Mouse (Mus musculus) activated CD4-positive, CD25-positive, alpha-beta regulatory T cell, adult 9 weeks (primary cell): ENCODE measurements around the gene Lcn2. TPM values are rescaled to one million over a fixed set of nuclear protein-coding genes. Genes with fewer than 3 reads are reported as not detected.

Experiments
- polyA plus RNA-seq: library from polyadenylated mRNA; unstranded; fragments of 100-300 nt; shearing (Covaris generic); gene quantifications from one replicate; pipeline ENCODE4 v1.2.1, GENCODE M21; 2017

Gene Lcn2
- polyA plus RNA-seq, result not detected

DNA sequence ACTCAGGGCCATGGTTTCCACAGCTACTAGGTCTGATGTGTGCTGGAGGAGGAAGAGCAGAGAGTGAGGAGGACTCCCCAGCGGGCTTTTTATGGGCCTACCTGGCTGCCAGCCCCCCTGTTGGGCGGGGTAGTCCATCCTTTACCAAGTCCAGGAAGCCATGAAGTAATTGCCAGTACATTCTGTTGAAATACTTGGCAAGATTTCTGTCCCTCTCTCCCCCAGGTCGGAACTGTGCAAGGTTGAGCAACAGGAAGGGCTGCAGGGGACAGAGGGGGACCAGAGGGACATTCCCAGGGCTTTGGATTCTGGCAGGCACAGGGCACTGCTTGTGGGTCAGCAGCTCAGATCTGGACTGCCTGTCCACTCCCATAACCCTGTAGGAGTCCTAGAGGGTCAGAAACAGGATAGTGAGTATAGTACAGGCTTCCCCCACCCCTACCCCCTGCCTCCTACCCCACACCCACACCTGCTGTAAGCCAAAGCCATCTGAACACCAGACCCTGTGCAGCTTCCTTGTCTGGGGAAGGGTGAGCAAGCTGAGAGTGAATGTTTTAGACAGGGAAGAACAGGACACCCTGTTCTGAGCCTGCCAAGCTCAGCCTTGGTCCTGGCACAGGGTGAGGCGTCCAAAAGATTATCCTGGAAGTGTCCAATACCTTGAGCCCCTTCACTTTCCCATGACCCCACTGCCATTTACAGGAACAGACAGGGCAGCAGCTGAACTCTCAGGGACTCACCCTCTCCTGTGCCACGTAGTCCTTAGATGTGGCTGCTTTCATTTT, at the start of gene Lcn2:
TSS of gene Lcn2 (minus strand) at position 547 of the 785 bp plus-strand sequence.

DNA sequence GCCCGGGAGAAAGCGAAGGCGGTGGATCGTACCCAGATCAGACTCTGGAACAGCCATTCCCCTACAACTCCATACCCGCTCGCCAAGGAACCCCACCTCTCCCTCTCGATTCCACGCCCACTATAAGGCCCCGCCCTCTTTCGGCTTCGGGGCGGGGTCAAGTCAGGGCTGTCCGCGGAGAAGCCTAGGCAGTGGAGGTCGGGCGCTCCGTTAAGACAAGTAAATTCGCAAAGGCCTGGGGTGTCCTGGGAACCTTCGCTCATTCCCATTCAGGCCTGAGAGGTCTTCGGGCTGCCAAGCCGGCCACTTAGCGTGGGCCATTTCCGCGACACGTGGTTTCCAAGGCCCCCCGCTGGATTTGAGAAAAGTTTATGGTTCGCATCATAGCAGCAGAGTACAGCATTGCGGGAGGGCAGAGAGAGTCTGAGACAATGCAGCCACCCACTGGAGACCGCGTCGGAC, 7.5 kb upstream of the Lcn2 start, which contains the start of gene Ptges2:
TSS of gene Ptges2 (plus strand) at position 413 of the 462 bp plus-strand sequence.

GRCm38 (mm10) chr2:32381775-32382223, 6.3 kb downstream of the Lcn2 start, which contains the start of gene 1110008P14Rik:
Gene 1110008P14Rik, minus strand, starts transcription at chr2:32381938.

DNA sequence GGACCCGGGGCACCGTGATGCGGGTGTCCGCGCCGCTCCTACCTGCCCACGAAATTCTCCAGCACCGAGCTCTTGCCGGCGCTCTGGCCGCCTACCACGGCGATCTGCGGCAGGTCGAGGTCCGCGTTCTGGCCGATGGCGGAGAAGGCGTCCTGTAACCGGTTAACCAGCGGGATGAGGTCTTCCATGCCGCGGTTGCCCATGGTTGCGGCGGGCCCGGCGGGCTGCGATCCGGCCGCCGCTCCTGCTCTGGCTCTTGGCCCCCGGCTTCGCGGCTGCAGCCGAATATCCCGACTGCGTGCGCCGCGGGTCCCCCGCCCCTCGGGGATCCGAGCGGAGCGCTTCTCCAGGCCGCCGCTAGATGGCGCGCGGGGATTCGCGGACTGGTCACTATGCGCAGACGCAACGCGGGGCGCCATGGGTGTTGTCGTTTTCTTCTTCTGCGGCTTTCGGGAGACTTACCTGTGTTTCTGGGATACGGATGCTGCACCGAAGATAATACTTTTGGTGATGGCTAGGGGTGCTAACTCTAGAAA, 35.0 kb downstream of the Lcn2 start, which contains the start of gene Dnm1:
TSS of gene Dnm1 (minus strand) at position 332 of the 536 bp plus-strand sequence.

DNA sequence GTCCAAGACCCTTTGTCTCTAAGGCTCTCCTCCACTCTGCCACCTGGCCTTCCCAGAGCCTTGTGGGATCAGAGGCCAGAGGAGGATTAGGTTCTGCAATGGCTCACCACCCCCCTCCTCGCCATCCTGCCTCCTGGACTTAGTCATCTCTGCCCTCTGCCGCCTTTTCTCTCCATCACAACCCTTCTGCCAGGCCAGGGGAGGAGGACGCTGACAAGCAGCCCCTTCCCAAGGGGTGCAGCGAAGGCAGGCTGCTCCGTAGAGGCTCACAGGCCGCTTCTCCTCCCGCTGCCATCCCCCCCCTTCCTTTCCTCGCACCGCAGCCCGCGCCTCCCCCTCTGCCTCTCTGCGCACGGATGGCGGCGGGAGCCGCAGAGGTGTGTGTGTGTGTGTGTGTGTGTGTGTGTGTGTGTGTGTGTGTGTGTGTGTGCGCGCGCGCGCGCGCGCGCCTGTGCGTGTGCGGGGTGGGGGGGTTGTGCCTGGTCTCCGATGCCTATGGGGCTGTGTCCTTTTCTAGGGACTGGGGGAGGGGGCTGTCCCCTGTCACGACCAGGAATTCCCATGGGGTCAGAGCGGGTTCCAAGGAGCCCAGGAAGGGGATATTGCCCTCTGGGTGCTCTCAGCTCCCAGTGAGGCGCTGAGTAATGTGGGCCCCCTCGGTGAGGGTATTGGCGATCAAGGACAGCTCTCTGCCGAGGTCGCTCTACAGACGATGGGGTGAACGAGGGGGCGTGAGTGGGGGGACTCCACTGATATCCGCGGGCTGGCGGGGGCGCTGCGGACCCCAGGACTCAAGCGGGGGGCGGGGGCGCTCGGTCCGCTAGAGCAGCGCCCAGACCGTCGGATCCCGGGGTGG, 35.7 kb downstream of the Lcn2 start, which contains the start of gene Ciz1:
TSS of gene Ciz1 (plus strand) at position 177 of the 856 bp plus-strand sequence.

Other genes starting within 250 kb of the Lcn2 start
- 17.2 TPM for gene Prrc2b, start 237.2 kb downstream of the Lcn2 start, polyA plus RNA-seq
- 11.7 TPM for gene Pomt1, start 151.7 kb downstream of the Lcn2 start, polyA plus RNA-seq
- gene Uck1, start 128.1 kb downstream of the Lcn2 start, polyA plus RNA-seq, result 90.7 TPM
- gene Golga2, start 100.9 kb downstream of the Lcn2 start, polyA plus RNA-seq, result 45.3 TPM
- gene Swi5, start 100.2 kb downstream of the Lcn2 start, polyA plus RNA-seq, result 279 TPM
- gene Ciz1, start 35.9 kb downstream of the Lcn2 start, polyA plus RNA-seq, result 122 TPM
- not detected for gene Dnm1, start 34.9 kb downstream of the Lcn2 start, polyA plus RNA-seq
- gene 1110008P14Rik, start 6.3 kb downstream of the Lcn2 start, polyA plus RNA-seq, result 85.2 TPM
- gene Ptges2, start 7.6 kb upstream of the Lcn2 start, polyA plus RNA-seq, result 2.2 TPM
- gene Naif1, start 62.2 kb upstream of the Lcn2 start, polyA plus RNA-seq, result 8.3 TPM
- 4.1 TPM for gene Slc25a25, start 63.2 kb upstream of the Lcn2 start, polyA plus RNA-seq
- 59.5 TPM for gene Fam102a, start 147.1 kb upstream of the Lcn2 start, polyA plus RNA-seq
- 142 TPM for gene Dpm2, start 182.6 kb upstream of the Lcn2 start, polyA plus RNA-seq
- not detected for gene Pip5kl1, start 186.5 kb upstream of the Lcn2 start, polyA plus RNA-seq
- gene 9430097D07Rik, start 187.4 kb upstream of the Lcn2 start, polyA plus RNA-seq, result not detected
- 47.0 TPM for gene St6galnac4, start 198.8 kb upstream of the Lcn2 start, polyA plus RNA-seq
- 3.4 TPM for gene St6galnac6, start 211.5 kb upstream of the Lcn2 start, polyA plus RNA-seq
- not detected for gene Ak1, start 233.5 kb upstream of the Lcn2 start, polyA plus RNA-seq